Mouse (Mus musculus) limb, embryonic 11.5 days (tissue): Measurements from ENCODE around the gene Plk5. TPM values are rescaled to one million over a fixed set of nuclear protein-coding genes. Genes with fewer than 3 reads are reported as not detected.

Experiments used
- ATAC-seq: fragments of 200-750 bp; cut with Nextera tagmentation; 2 replicates; pipeline ENCODE4 v1.8.0; 2017; ENCODE audit warnings: low read depth; ENCODE audit not compliant: insufficient number of reproducible peaks, low FRiP score, low TSS enrichment
- DNase-seq: peaks from one replicate; pipeline ENCODE4 v3.0.0-alpha.2; 2015; ENCODE audit warnings: low spot score
- H3K27ac ChIP-seq: fragments of 300-500 bp; sonication (generic); replicated peaks from 2 replicates; pipeline ENCODE4 v1.5.1; 2014; ENCODE audit warnings: low read depth, mild to moderate bottlenecking, low read length
- H3K27me3 ChIP-seq: fragments of 300-500 bp; sonication (generic); 2 replicates; pipeline ENCODE4 v1.6.1; 2014; ENCODE audit warnings: mild to moderate bottlenecking, low read length, mixed read lengths; ENCODE audit not compliant: control insufficient read depth, insufficient read depth
- H3K36me3 ChIP-seq: fragments of 300-500 bp; sonication (generic); 2 replicates; pipeline ENCODE4 v1.6.1; 2014; ENCODE audit warnings: mild to moderate bottlenecking, low read length, moderate library complexity, mixed read lengths; ENCODE audit not compliant: control insufficient read depth, insufficient read depth
- H3K4me1 ChIP-seq: fragments of 300-500 bp; sonication (generic); 2 replicates; pipeline ENCODE4 v1.6.1; 2014; ENCODE audit warnings: low read length, mixed read lengths; ENCODE audit not compliant: control insufficient read depth, insufficient read depth
- H3K4me2 ChIP-seq: fragments of 300-500 bp; sonication (generic); 2 replicates; pipeline ENCODE4 v1.6.1; 2014; ENCODE audit warnings: low read depth, mild to moderate bottlenecking, moderate library complexity; ENCODE audit not compliant: severe bottlenecking
- H3K4me3 ChIP-seq: fragments of 300-500 bp; sonication (generic); 2 replicates; pipeline ENCODE4 v1.5.1; 2014; ENCODE audit warnings: low read depth, low read length
- H3K9ac ChIP-seq: fragments of 300-500 bp; sonication (generic); 2 replicates; pipeline ENCODE4 v1.6.1; 2014; ENCODE audit warnings: mild to moderate bottlenecking, low read length
- H3K9me3 ChIP-seq: fragments of 300-500 bp; sonication (generic); 2 replicates; pipeline ENCODE4 v1.6.1; 2016; ENCODE audit warnings: low read length; ENCODE audit not compliant: control insufficient read depth
- WGBS: fragments of 180-500 bp; shearing (Covaris S2); extraction: QIAGEN DNeasy Blood & Tissue Kit; methylation state at CpG from one replicate; pipeline ENCODE4 v1.1.7; 2014; 5-methylcytosine and 5-hydroxymethylcytosine counted together
- polyA plus RNA-seq: library from polyadenylated mRNA; unstranded; fragments of >200 nt; fragmentation: Nextera tagmentation; extraction: Ambion mirVana; gene quantifications from 2 replicates; pipeline ENCODE4 v1.2.1, GENCODE M21; 2014

Plk5 gene
- polyA plus RNA-seq, 1 experiment from 2014 or later = 0.49 TPM

- DNase-seq (no peak), ATAC-seq (no peak)
- Histone ChIP-seq H3K36me3 (no peaks in the 10 kb centered on the region), H3K9me3 (no peaks in the 10 kb centered on the region), H3K27ac (no peak overlapping the region), H3K27me3 (peaks cover 95% of the 10 kb centered on the region), H3K4me1 (peaks cover 10% of the 10 kb centered on the region; the same call in 1 of the 2 replicates), H3K4me2 (no peak overlapping the region), H3K4me3 (no peak overlapping the region), H3K9ac (no peak overlapping the region)
- WGBS = 14% methylated on average over 16 of the region's 17 CpGs
Measured at GRCm38 (mm10) chr10:80347514-80347967, 8.7 kb upstream of the Plk5 start.

GRCm38 (mm10) chr10:80348244-80348781 is 7.9 kb upstream of the Plk5 start, which contains the start of gene Adamtsl5:
Adamtsl5 (minus strand) TSS chr10:80348412.
- DNase-seq (peak; percentile 70), ATAC-seq (no peak)
- no peak within 1 kb of the TSS for H3K9ac ChIP-seq
- H3K4me1 ChIP-seq = peaks cover 10% of the 10 kb centered on the region; the same call in 1 of the 2 replicates
- H3K4me2 ChIP-seq = peak within 1 kb of the TSS; percentile 31
- H3K4me3 ChIP-seq = peak within 1 kb of the TSS; percentile 9; the same call in 1 of the 2 replicates
- H3K9me3 ChIP-seq = no peaks in the 10 kb centered on the region
- H3K36me3 ChIP-seq = no peaks in the 10 kb centered on the region
- no peak within 1 kb of the TSS for H3K27ac ChIP-seq
- under 1% methylated on average over 42 of the region's 42 CpGs for WGBS
- H3K27me3 ChIP-seq = peaks cover 94% of the 10 kb centered on the region

- no peak overlapping the region for H3K9ac ChIP-seq
- peaks cover 91% of the 10 kb centered on the region for H3K27me3 ChIP-seq
- no peaks in the 10 kb centered on the region for H3K36me3 ChIP-seq
- H3K4me3 ChIP-seq = peak overlapping the region; percentile 2; the same call in 1 of the 2 replicates
- WGBS = 21% methylated on average over 25 of the region's 26 CpGs
- DNase-seq = no peak
- no peak overlapping the region for H3K27ac ChIP-seq
- peak overlapping the region; percentile 31; the same call in 1 of the 2 replicates for H3K4me2 ChIP-seq
- H3K9me3 ChIP-seq = no peaks in the 10 kb centered on the region
- H3K4me1 ChIP-seq = peaks cover 10% of the 10 kb centered on the region; the same call in 1 of the 2 replicates
- no peak for ATAC-seq
Measured at GRCm38 (mm10) chr10:80348981-80349380, 7.3 kb upstream of the Plk5 start.

- H3K4me3 ChIP-seq = no peak overlapping the region
- WGBS = 2% methylated on average over 7 of the region's 7 CpGs
Measured at GRCm38 (mm10) chr10:80350292-80350691, 6.0 kb upstream of the Plk5 start.

GRCm38 (mm10) chr10:80351896-80352295 is 4.4 kb upstream of the Plk5 start:
- Histone ChIP-seq H3K4me1 (peaks cover 18% of the 10 kb centered on the region), H3K4me3 (no peak overlapping the region), H3K4me2 (no peak overlapping the region), H3K36me3 (no peaks in the 10 kb centered on the region), H3K27ac (no peak overlapping the region), H3K27me3 (peaks cover 91% of the 10 kb centered on the region), H3K9ac (no peak overlapping the region), H3K9me3 (0 out of 2 replicates have a peak, but pooled peaks cover 3% of the 10 kb centered on the region)
- no peak for ATAC-seq
- 34% methylated on average over 11 of the region's 11 CpGs for WGBS
- DNase-seq = no peak

More at GRCm38 (mm10) chr10:80350292-80350691, 6.0 kb upstream of the Plk5 start:
- Histone ChIP-seq H3K4me2 (no peak overlapping the region), H3K4me1 (peaks cover 10% of the 10 kb centered on the region; the same call in 1 of the 2 replicates), H3K27ac (no peak overlapping the region), H3K9me3 (no peaks in the 10 kb centered on the region), H3K27me3 (peaks cover 90% of the 10 kb centered on the region), H3K36me3 (no peaks in the 10 kb centered on the region), H3K9ac (no peak overlapping the region)
- ATAC-seq = peak; percentile 45; the same call in 1 of the 2 replicates
- DNase-seq = peak; percentile 93

GRCm38 (mm10) chr10:80352727-80353126 is 3.5 kb upstream of the Plk5 start:
- H3K4me1 ChIP-seq = peaks cover 20% of the 10 kb centered on the region
- no peak overlapping the region for H3K4me3 ChIP-seq
- H3K27ac ChIP-seq = no peak overlapping the region
- H3K27me3 ChIP-seq = peaks cover 92% of the 10 kb centered on the region
- no peak for ATAC-seq
- DNase-seq = no peak
- no peak overlapping the region for H3K4me2 ChIP-seq
- no peak overlapping the region for H3K9ac ChIP-seq
- 0 out of 2 replicates have a peak, but pooled peaks cover 3% of the 10 kb centered on the region for H3K9me3 ChIP-seq
- H3K36me3 ChIP-seq = no peaks in the 10 kb centered on the region
- 66% methylated on average over 8 of the region's 8 CpGs for WGBS

GRCm38 (mm10) chr10:80355431-80355830 is 828 bp upstream of the Plk5 start:
- Histone ChIP-seq H3K27me3 (peaks cover 81% of the 10 kb centered on the region), H3K4me2 (0 out of 2 replicates have a peak overlapping the region, but pooled peaks have one; percentile 2), H3K27ac (no peak overlapping the region), H3K4me3 (no peak overlapping the region), H3K36me3 (no peaks in the 10 kb centered on the region), H3K9me3 (0 out of 2 replicates have a peak, but pooled peaks cover 3% of the 10 kb centered on the region), H3K9ac (no peak overlapping the region), H3K4me1 (peaks cover 9% of the 10 kb centered on the region)
- WGBS = 5% methylated on average over 9 of the region's 9 CpGs
- DNase-seq = no peak
- no peak for ATAC-seq

GRCm38 (mm10) chr10:80356737-80357136 is 478 bp downstream of the Plk5 start:
- Histone ChIP-seq H3K9ac (peak overlapping the region; percentile 50), H3K4me1 (peaks cover 9% of the 10 kb centered on the region), H3K4me3 (peak overlapping the region; percentile 30), H3K27ac (no peak overlapping the region), H3K27me3 (peaks cover 70% of the 10 kb centered on the region), H3K4me2 (peak overlapping the region; percentile 58), H3K36me3 (no peaks in the 10 kb centered on the region), H3K9me3 (0 out of 2 replicates have a peak, but pooled peaks cover 3% of the 10 kb centered on the region)
- 2% methylated on average over 34 of the region's 34 CpGs for WGBS
- no peak for ATAC-seq
- DNase-seq = no peak
